Mouse (Mus musculus) right cerebral cortex, adult 2 months (tissue): ENCODE data around the gene Rasgef1b.
A peak's percentile ranks its signal among the peaks of the same experiment; 100 is the strongest.

Experiments used
- DNase-seq, 2 experiments: peaks; one replicate each; pipeline ENCODE4 v3.0.0; 2021 to 2022; ENCODE audit warnings: low spot score in 2 of 2

The Rasgef1b gene

GRCm38 (mm10) chr5:99707261-99707660 is 21.6 kb downstream of the Rasgef1b start:
- DNase-seq: no peak

GRCm38 (mm10) chr5:99701811-99702210 is 27.1 kb downstream of the Rasgef1b start:
- DNase-seq: peak in 1 of 2 experiments; percentile 21

DNA sequence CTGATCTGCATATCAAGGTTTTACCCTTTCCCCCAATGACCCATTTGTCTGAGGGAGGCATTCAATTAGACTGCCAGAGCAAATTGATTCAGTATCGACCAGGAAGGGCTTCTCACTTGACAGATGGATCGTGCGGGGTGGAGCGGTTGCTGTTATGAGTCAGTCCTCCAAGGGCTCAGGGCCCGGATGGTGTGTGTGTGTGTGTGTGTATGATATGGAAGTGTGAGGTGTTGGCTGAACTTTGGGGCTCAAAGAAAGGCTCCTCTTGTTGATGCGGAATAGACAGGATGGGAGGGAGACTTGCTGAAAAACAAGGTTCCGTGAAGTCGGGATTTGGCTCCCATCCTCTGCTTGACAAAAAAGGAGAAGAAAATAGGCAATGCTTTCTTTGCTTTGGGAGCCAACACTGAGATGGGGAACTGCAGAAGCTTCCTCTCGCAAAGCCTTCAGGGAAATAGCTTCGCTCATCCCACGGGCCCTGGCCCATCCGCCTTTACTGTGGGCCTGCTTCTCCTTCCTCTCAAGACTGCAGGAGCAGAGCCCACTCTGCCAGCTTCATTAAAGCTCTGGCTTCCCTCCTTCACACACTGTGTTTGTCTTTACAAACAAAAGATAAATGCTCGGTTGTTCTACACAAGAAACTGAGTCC is 34.0 kb downstream of the Rasgef1b start:
- DNase-seq: peak; percentile 30 to 34

DNA sequence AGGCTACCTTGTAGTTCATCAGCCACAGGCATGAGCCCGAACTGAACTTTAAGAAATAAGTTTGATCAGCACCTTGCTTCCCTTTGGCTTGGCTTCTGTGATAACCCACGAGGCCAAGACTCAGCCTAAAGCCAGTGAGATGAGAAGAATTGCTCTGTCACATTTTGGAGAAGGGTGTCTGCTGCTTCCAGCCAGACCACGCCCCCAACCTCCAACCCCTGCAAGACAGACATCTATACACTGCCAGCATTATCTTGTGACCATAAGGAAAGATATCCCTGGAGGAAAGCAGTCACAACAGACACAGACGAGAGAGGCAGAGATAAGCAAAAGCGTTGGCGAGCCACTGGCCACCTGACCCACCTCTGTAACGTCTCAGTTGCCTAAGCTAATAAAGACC is 39.0 kb downstream of the Rasgef1b start:
- DNase-seq: no peak

DNA sequence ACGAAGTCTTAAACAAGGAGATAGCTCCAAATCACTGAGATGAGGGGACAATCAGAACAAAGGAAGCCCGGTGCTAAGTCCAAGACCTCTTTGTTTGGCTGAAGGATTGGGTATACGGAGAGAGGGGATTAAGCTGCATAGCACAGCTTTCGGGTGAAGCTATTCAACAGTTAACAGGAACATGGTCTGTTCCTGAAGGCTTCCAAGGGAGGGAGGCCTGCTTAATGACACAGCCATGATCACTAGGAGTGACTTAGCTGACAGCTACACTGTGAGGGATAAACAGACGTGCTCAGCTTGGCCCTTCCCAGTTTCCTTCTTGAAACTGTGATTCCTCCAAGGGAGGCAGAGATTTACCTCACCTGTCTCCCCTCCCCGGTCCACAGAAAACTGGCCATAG is 41.0 kb downstream of the Rasgef1b start:
- DNase-seq: no peak

DNA sequence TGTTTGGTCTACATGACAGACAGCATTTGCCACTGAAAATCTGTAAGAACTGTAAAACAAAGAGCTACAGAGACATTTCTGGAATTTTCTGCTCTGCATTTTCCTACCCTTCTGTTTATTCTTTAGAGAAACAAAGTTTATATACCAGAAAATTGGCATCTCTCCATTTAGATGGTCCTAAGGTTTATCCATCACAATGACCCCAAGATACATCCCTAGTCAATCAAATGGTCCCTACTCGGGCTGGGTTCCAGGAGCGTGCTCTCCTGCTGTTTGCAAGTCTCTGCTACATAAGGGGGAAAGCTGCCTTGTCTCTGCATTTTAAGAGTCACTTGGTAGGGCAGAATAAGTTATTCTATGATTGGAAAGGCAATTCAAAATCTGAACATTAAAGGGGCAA is 44.8 kb downstream of the Rasgef1b start:
- no peak for DNase-seq

DNA sequence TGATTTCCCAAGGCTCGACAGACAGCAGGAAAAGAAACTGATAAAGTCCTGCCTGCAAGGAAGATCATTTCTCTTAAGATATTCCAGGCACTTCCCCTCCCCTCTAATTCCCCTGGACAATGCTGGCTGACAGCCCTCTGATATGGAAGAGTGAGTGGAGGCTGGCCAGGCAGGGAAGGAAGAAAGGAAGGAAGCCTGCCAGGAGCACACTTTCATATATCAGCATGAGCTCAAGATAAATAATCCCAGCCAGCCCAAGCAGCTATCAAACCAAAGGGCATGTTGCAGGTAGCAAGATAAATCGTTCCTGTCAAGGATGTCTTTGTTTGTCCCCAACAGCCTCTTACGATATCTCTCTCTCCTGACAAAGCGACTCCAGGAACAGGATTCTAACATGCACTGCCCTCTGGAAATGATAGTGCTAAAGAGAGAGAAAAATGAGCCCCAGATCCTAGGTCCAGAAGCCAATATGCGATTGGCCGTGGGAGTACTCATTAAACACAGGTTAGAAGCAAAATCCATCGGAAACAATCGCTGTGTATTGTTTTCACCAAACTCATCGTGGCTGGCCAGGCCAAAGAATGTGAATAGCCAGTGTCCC is 58.8 kb downstream of the Rasgef1b start:
- DNase-seq: no peak

DNA sequence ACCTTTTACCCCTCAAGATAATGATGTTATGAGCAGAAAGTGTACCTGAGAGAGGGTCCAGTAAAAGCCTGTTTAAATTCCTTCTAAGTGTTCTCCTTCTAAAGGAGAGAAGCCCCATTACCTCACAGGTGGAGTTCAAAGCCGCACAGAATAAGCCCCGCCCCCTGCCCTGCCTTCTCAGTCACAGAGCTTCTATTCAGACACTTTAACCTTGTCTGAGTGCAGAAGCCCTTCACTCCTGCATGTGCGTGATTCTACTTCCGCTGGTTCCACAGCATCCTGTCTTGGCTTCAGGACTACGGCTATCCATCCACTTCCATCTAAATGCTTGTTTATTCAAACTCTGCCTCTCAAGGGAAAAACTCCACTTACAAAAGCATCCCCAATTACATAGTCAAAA is 72.8 kb downstream of the Rasgef1b start:
- DNase-seq: no peak

GRCm38 (mm10) chr5:99652931-99653330 is 75.9 kb downstream of the Rasgef1b start:
- DNase-seq: no peak

- DNase-seq: no peak
These were observed 87.5 kb downstream of the Rasgef1b start for GRCm38 (mm10) chr5:99641407-99641806.

GRCm38 (mm10) chr5:99636575-99636974 is 92.3 kb downstream of the Rasgef1b start:
- DNase-seq: no peak

DNA sequence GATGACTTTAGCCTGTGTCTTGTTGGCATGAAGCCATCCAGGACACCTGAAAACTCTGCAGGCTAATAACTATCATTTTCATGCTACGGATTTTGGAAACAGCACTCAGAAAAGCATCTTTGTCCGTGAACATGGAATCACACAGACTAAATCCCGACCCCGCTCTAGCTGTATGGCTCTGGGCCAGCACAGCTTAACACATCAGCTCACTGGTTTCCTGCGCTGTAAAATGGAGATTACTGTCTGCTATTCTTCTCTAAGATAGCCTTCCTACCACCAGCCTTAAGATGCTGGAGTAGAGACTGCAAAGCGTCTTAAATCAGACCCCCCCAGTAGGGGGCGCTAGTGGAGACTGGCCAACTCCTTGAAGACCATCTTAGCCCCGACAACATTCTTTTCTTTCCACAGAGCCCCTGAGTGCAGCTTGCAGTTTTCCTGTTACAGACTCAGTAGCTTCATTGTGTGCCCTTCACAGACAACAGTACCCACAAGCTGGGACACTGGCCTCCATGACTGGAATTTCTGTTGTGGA is 94.8 kb downstream of the Rasgef1b start:
- DNase-seq: no peak

GRCm38 (mm10) chr5:99633548-99633947 is 95.3 kb downstream of the Rasgef1b start:
- no peak for DNase-seq

- no peak for DNase-seq
These were observed 96.1 kb downstream of the Rasgef1b start for GRCm38 (mm10) chr5:99632649-99633310.

DNA sequence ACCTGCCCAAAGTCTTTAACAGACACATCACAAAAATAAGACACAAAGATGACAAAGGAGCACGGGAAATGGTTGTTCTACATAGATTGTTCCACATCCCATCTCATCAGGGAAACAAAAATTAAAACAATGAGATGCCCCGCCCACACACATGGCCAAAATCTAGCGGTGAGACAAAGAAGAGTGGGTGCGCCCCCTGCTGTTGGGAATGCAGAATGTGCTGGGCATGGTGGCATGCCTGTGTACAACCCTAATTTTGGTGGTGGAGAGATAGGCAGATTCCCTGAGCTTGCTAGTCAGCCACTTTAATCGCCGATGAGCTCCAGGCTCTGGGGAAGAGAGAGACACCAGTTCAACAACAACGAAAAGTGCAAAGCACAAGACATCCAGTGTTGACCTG is 98.8 kb downstream of the Rasgef1b start:
- no peak for DNase-seq

DNA sequence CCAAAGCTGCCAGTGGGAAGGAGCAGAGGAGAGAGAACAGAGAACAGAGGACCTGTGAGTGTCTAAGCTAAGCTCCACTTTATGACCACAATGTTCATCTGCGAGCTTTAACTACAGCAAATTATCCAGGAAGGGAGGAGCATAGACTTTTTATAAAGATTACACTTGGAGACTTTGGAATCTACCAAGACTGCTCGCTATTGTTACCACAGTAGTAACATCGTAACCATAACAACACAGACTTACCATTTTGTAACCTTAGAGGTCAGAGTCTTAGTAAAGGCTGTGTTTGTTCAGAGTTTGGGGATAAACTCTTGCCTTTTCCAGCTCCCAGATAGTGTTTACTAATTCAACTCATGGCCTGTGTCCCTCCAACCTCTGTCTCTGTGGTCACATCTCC is 103.3 kb downstream of the Rasgef1b start:
- no peak for DNase-seq

GRCm38 (mm10) chr5:99620771-99621170 is 108.1 kb downstream of the Rasgef1b start:
- DNase-seq: no peak

DNA sequence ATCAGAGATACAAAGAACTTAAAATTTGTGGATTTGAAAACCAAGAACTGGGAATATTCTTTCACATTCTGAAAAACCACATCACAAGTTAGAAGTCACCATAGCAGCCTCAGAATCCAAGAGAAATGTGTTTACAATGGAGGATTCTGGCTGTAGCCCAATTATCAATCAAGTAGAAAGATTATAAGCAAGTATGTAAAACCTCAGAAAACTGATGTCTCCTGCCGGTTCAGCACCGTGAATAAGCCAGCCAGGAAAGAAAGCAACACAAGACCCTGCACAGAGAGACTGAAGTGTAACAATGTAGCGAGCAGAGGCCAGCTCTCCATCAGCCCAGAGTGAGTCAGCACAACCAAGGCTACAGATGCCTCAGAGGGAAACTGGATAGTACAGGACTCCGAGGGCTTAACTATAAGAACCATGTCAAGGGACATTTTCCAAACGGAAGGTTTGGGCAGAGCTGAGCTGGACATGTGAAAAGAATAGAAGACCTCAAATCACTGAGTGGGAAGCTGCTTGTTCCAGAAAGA is 111.5 kb downstream of the Rasgef1b start:
- no peak for DNase-seq

- no peak for DNase-seq
These were observed 115.3 kb downstream of the Rasgef1b start for GRCm38 (mm10) chr5:99613321-99614118.

DNA sequence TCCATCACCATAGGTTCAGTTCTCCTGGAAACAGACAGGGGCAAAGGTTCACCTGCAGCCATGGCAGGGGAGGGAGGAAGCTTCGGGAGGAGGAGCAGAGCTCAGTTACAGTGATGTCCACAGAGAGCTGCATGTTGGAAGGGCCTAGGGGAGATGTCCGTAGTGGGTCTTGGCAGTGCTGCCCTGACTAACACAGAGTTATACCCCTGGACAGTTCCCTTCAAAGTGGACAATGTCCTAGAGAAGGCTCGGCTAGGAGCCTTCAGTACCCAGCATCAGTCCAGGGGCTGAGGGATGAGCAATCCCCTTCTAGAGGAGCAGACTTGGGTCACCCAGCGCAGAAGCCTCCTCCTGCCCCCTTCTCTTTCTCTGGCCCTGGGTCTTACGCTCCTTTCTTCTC is 121.3 kb downstream of the Rasgef1b start:
- DNase-seq: no peak

GRCm38 (mm10) chr5:99606164-99606858 is 122.6 kb downstream of the Rasgef1b start:
- DNase-seq: no peak
